Mouse (Mus musculus) urinary bladder, postnatal 4 days (tissue): Measurements from ENCODE around the gene Gm13283.
"Not testable (repeated sequence)": the region's sequence is repeated elsewhere in the genome, so short reads cannot be mapped to it uniquely, and the experiment has no call there.

Source experiments
- DNase-seq, 2 experiments: peaks; one replicate each; pipeline ENCODE4 v3.0.0; 2021 to 2022; ENCODE audit warnings: low spot score in 2 of 2

Gm13283 gene

GRCm38 (mm10) chr4:88762341-88762740 lies 2.4 kb downstream of the Gm13283 start:
- DNase-seq: peak in 1 of 2 experiments; percentile 32

GRCm38 (mm10) chr4:88763384-88764018 lies 3.6 kb downstream of the Gm13283 start:
- DNase-seq: peak in 1 of 2 experiments; percentile 47

- DNase-seq: not testable (repeated sequence)
These were observed 13.6 kb downstream of the Gm13283 start, which contains the start of gene Gm13290 for GRCm38 (mm10) chr4:88773534-88773933. Gene Gm13290, plus strand, starts transcription at chr4:88773834.

- DNase-seq: not testable (repeated sequence)
These were observed 16.7 kb downstream of the Gm13283 start, which contains the start of gene Gm13289 for GRCm38 (mm10) chr4:88776622-88777021. Gene Gm13289, plus strand, starts transcription at chr4:88776922.

- not testable (repeated sequence) for DNase-seq
These were observed 19.6 kb downstream of the Gm13283 start, which contains the start of gene Gm13272 for GRCm38 (mm10) chr4:88779550-88779949. Gene Gm13272, plus strand, starts transcription at chr4:88779850.

GRCm38 (mm10) chr4:88780320-88780719 lies 20.4 kb downstream of the Gm13283 start:
- DNase-seq: not testable (repeated sequence)

GRCm38 (mm10) chr4:88781831-88782230 lies 21.9 kb downstream of the Gm13283 start, which contains the start of gene Ifnz:
Gene Ifnz, plus strand, starts transcription at chr4:88782131.
- not testable (repeated sequence) for DNase-seq

GRCm38 (mm10) chr4:88782335-88782734 lies 22.4 kb downstream of the Gm13283 start:
- DNase-seq: peak in 1 of 2 experiments; percentile 20

GRCm38 (mm10) chr4:88785409-88785808 lies 25.5 kb downstream of the Gm13283 start, which contains the start of gene Gm13276:
Gene Gm13276, plus strand, starts transcription at chr4:88785709.
- DNase-seq: not testable (repeated sequence)

GRCm38 (mm10) chr4:88788402-88788801 lies 28.5 kb downstream of the Gm13283 start, which contains the start of gene Gm13277:
Gene Gm13277, plus strand, starts transcription at chr4:88788632.
- DNase-seq: peak; percentile 59 to 60

- not testable (repeated sequence) for DNase-seq
These were observed 31.3 kb downstream of the Gm13283 start, which contains the start of gene Gm13278 for GRCm38 (mm10) chr4:88791250-88791649. Gene Gm13278, plus strand, starts transcription at chr4:88791550.

- peak; percentile 75 to 79 for DNase-seq
These were observed 34.2 kb downstream of the Gm13283 start, which contains the start of gene Gm13275 for GRCm38 (mm10) chr4:88793936-88794675. Gene Gm13275, plus strand, starts transcription at chr4:88794487.

- DNase-seq: not testable (repeated sequence)
These were observed 37.2 kb downstream of the Gm13283 start, which contains the start of gene Gm13279 for GRCm38 (mm10) chr4:88797097-88797496. Gene Gm13279, plus strand, starts transcription at chr4:88797397.

GRCm38 (mm10) chr4:88799365-88799764 lies 39.4 kb downstream of the Gm13283 start, which contains the start of gene Gm13285:
Gene Gm13285, plus strand, starts transcription at chr4:88799665.
- not testable (repeated sequence) for DNase-seq

GRCm38 (mm10) chr4:88802954-88803353 lies 43.0 kb downstream of the Gm13283 start, which contains the start of gene Gm13287:
Gene Gm13287, plus strand, starts transcription at chr4:88803254.
- not testable (repeated sequence) for DNase-seq

GRCm38 (mm10) chr4:88805231-88805630 lies 45.3 kb downstream of the Gm13283 start, which contains the start of gene Gm13288:
Gene Gm13288, plus strand, starts transcription at chr4:88805531.
- not testable (repeated sequence) for DNase-seq

GRCm38 (mm10) chr4:88805761-88806160 lies 45.8 kb downstream of the Gm13283 start:
- DNase-seq: peak in 1 of 2 experiments; percentile 28
